Mouse (Mus musculus) heart, embryonic 14.5 days (tissue): ENCODE measurements around the gene Arrb2. TPM values are rescaled to one million over a fixed set of nuclear protein-coding genes. Genes with fewer than 3 reads are reported as not detected.

Experiments used
- ATAC-seq: fragments of 200-750 bp; cut with Nextera tagmentation; 2 replicates; pipeline ENCODE4 v1.8.0; 2017; ENCODE audit warnings: low read depth, moderate TSS enrichment; ENCODE audit not compliant: insufficient number of reproducible peaks, insufficient read depth, low FRiP score
- H3K27ac ChIP-seq, 2 experiments: fragments of 200-500 bp in 1 of 2; fragments of 300-500 bp in 1 of 2; sonication (generic) in 1 of 2; replicated peaks in 1 of 2; 2 replicates each; pipeline ENCODE4 v1.5.1; 2012 to 2014; ENCODE audit warnings: low read depth in 2 of 2, low read length in 2 of 2, control low read depth in 1 of 2, mild to moderate bottlenecking in 1 of 2, mixed read lengths in 1 of 2; ENCODE audit not compliant: control insufficient read depth in 1 of 2, insufficient read depth in 1 of 2
- H3K27me3 ChIP-seq: fragments of 300-500 bp; sonication (generic); 2 replicates; pipeline ENCODE4 v1.6.1; 2014; ENCODE audit warnings: mild to moderate bottlenecking, low read length, control low read depth; ENCODE audit not compliant: control insufficient read depth, insufficient read depth
- H3K36me3 ChIP-seq: fragments of 300-500 bp; sonication (generic); 2 replicates; pipeline ENCODE4 v1.6.1; 2014; ENCODE audit warnings: mild to moderate bottlenecking, control low read depth, low read length, mixed read lengths; ENCODE audit not compliant: control insufficient read depth, insufficient read depth
- H3K4me1 ChIP-seq, 2 experiments: fragments of 200-500 bp in 1 of 2; fragments of 300-500 bp in 1 of 2; sonication (generic) in 1 of 2; 2 replicates each; pipeline ENCODE4 v1.6.1; 2012 to 2014; ENCODE audit warnings: low read length in 2 of 2, control low read depth in 1 of 2, mixed read lengths in 1 of 2; ENCODE audit not compliant: control insufficient read depth in 2 of 2, insufficient read depth in 2 of 2
- H3K4me2 ChIP-seq: fragments of 300-500 bp; sonication (generic); 2 replicates; pipeline ENCODE4 v1.6.1; 2014; ENCODE audit warnings: mild to moderate bottlenecking, low read length
- H3K4me3 ChIP-seq, 2 experiments: fragments of 200-500 bp in 1 of 2; fragments of 300-500 bp in 1 of 2; sonication (generic) in 1 of 2; 2 replicates each; pipeline ENCODE4 v1.5.1; 2012 to 2014; ENCODE audit warnings: low read length in 2 of 2, mild to moderate bottlenecking in 2 of 2, control low read depth in 1 of 2, low read depth in 1 of 2, moderate library complexity in 1 of 2; ENCODE audit not compliant: control insufficient read depth in 1 of 2, insufficient read depth in 1 of 2
- H3K9ac ChIP-seq: fragments of 300-500 bp; sonication (generic); 2 replicates; pipeline ENCODE4 v1.6.1; 2014; ENCODE audit warnings: mild to moderate bottlenecking, low read length
- H3K9me3 ChIP-seq: fragments of 300-500 bp; sonication (generic); 2 replicates; pipeline ENCODE4 v1.6.1; 2016; ENCODE audit warnings: low read length, control low read depth; ENCODE audit not compliant: control insufficient read depth
- WGBS: fragments of 180-500 bp; shearing (Covaris S2); extraction: QIAGEN DNeasy Blood & Tissue Kit; methylation state at CpG from one replicate; pipeline ENCODE4 v1.1.7; 2014; 5-methylcytosine and 5-hydroxymethylcytosine counted together
- polyA plus RNA-seq: library from polyadenylated mRNA; unstranded; fragments of >200 nt; fragmentation: Nextera tagmentation; extraction: Ambion mirVana; gene quantifications from 2 replicates; pipeline ENCODE4 v1.2.1, GENCODE M21; 2014

Gene Arrb2
- polyA plus RNA-seq: 5.4 and 8.6 TPM in 2 replicates

- under 1% methylated on average over 61 of the region's 75 CpGs for WGBS
- Histone ChIP-seq H3K4me2 (peak within 1 kb of the TSS; percentile 93), H3K36me3 (peaks cover 15% of the 10 kb centered on the region), H3K9ac (peak within 1 kb of the TSS; percentile 85), H3K27ac (peak within 1 kb of the TSS; percentile 61 to 67), H3K4me3 (peak within 1 kb of the TSS; percentile 69 to 78), H3K27me3 (no peaks in the 10 kb centered on the region), H3K4me1 (peaks cover 6 to 7% of the 10 kb centered on the region in 2 experiments; a peak in 2 of 4 replicates), H3K9me3 (no peaks in the 10 kb centered on the region)
- ATAC-seq: peak; percentile 94
Observed at GRCm38 (mm10) chr11:70432048-70432894, at the start of gene Arrb2. Gene Arrb2 (plus strand): TSS chr11:70432635.

DNA sequence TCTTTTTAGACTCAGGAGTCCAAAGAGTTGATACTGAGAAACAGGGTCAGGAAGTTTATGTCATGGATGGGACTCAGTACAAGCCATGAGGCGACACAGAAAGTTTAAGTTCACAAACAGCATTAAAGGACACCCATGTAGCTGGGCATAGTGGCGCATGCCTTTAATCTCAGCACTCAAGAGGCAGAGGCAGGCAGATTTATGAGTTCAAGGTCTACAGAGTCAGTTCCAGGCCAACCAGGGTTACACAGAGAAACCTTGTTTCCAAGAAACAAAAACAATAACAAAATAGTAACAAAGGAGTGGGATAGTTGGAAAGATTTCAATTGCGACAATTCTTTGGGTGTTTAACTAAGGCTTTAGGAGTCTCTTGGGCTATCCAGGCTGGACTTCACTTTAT, 48.3 kb upstream of the Arrb2 start:
- WGBS: 85% methylated on average over 3 of the region's 3 CpGs
- no peaks in the 10 kb centered on the region for H3K9me3 ChIP-seq

GRCm38 (mm10) chr11:70387436-70387835, 45.0 kb upstream of the Arrb2 start:
- H3K4me3 ChIP-seq: no peak overlapping the region
- WGBS: 72% methylated on average over 5 of the region's 5 CpGs
- H3K4me1 ChIP-seq: no peaks in the 10 kb centered on the region
- no peaks in the 10 kb centered on the region for H3K9me3 ChIP-seq
- H3K4me2 ChIP-seq: no peak overlapping the region
- H3K9ac ChIP-seq: no peak overlapping the region
- H3K27ac ChIP-seq: no peak overlapping the region
- H3K27me3 ChIP-seq: no peaks in the 10 kb centered on the region
- no peak for ATAC-seq
- H3K36me3 ChIP-seq: peaks cover 29% of the 10 kb centered on the region

More for the DNA sequence above, 48.3 kb upstream of the Arrb2 start:
- no peaks in the 10 kb centered on the region for H3K27me3 ChIP-seq
- H3K36me3 ChIP-seq: peaks cover 14% of the 10 kb centered on the region; the same call in 1 of the 2 replicates
- no peak overlapping the region for H3K4me3 ChIP-seq
- ATAC-seq: no peak
- H3K27ac ChIP-seq: no peak overlapping the region
- no peak overlapping the region for H3K9ac ChIP-seq
- no peak overlapping the region for H3K4me2 ChIP-seq
- peaks cover 4% of the 10 kb centered on the region in 2 experiments; a peak in 3 of 4 replicates for H3K4me1 ChIP-seq

DNA sequence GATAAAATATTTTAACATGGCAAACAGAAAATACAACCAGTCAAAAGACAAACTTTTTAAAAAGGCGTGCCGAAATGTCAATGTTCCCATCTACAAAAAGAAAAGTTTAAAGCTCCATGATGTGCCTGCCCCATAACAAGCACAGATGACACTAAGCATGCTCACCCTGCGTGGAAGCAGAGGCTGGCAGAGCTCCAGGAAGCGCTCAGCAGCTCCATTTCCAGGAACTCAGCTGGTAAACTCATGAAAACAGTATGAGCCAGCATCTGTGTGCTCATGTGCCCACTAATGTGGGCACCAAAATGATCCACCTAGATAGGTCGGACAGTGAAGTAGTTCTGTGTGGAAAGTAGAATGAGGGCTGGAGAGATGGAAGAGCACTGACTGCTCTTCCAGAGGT, 43.0 kb upstream of the Arrb2 start:
- peaks cover 47% of the 10 kb centered on the region for H3K36me3 ChIP-seq

DNA sequence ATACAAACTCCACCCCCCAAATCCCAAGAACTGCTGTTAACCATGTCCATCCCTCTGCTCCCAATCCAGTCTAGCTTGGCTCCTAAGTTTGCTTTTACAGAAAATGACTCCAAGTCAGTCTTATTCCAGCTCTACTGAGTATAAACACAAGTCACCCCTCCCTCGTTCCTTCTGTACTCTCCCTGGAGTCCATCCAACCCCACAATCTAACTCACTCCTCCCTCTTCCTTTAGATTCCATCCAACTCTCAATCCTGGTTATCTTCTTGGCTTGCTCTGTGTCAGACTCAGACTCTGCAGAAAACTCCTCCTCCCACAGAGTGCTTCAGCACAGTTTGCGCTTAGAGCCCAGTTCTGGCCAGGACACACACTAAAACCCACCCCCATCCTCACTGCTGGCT, 28.8 kb upstream of the Arrb2 start:
- WGBS: 55% methylated on average over 2 of the region's 2 CpGs
- H3K27me3 ChIP-seq: no peaks in the 10 kb centered on the region
- peaks cover 56% of the 10 kb centered on the region for H3K36me3 ChIP-seq
- peaks cover under 1 to 19% of the 10 kb centered on the region in 2 experiments; a peak in 3 of 4 replicates for H3K4me1 ChIP-seq
- H3K27ac ChIP-seq: peak overlapping the region; percentile 30 to 65
- H3K9me3 ChIP-seq: no peaks in the 10 kb centered on the region
- H3K4me3 ChIP-seq: no peak overlapping the region
- H3K4me2 ChIP-seq: no peak overlapping the region
- H3K9ac ChIP-seq: no peak overlapping the region
- ATAC-seq: peak; percentile 80

More for the DNA sequence above, 43.0 kb upstream of the Arrb2 start:
- H3K9ac ChIP-seq: no peak overlapping the region
- H3K4me1 ChIP-seq: no peaks in the 10 kb centered on the region
- no peak overlapping the region for H3K27ac ChIP-seq
- no peak overlapping the region for H3K4me3 ChIP-seq
- WGBS: 75% methylated on average over 5 of the region's 5 CpGs
- H3K4me2 ChIP-seq: no peak overlapping the region
- ATAC-seq: no peak
- H3K27me3 ChIP-seq: no peaks in the 10 kb centered on the region
- H3K9me3 ChIP-seq: no peaks in the 10 kb centered on the region

GRCm38 (mm10) chr11:70409594-70410296, 22.7 kb upstream of the Arrb2 start, which contains the start of gene Pelp1:
Gene Pelp1 (minus strand): TSS chr11:70410031.
- H3K4me1 ChIP-seq: peaks cover 2 to 12% of the 10 kb centered on the region in 2 experiments; a peak in 3 of 4 replicates
- ATAC-seq: peak; percentile 94
- H3K4me2 ChIP-seq: peak within 1 kb of the TSS; percentile 83
- peaks cover 8% of the 10 kb centered on the region for H3K36me3 ChIP-seq
- peak within 1 kb of the TSS; percentile 99 for H3K9ac ChIP-seq
- no peaks in the 10 kb centered on the region for H3K9me3 ChIP-seq
- WGBS: under 1% methylated on average over 59 of the region's 59 CpGs
- peak within 1 kb of the TSS; percentile 2 to 65 for H3K27ac ChIP-seq
- H3K27me3 ChIP-seq: no peaks in the 10 kb centered on the region
- peak within 1 kb of the TSS; percentile 90 to 98 for H3K4me3 ChIP-seq

DNA sequence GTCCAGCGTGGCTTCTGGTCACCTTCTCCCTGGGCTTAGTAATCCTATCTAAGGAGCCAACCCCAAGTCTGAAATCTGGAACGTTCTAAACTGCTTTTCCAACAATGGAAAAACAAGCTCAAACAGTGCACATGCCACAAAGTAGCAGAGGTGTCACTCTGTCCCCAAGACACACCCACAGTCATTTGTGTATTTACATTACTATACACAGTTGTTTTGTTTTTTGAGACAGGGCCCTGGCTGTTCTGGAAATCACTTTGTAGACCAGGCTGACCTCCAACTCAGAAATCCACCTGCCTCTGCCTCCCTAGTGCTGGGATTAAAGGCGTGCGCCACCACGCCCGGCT, 22.2 kb upstream of the Arrb2 start:
- peaks cover 5% of the 10 kb centered on the region for H3K36me3 ChIP-seq

More for the DNA sequence above, 22.2 kb upstream of the Arrb2 start:
- H3K27ac ChIP-seq: peak overlapping the region; percentile 2 to 65; a peak in 3 of 4 replicates
- no peaks in the 10 kb centered on the region for H3K27me3 ChIP-seq
- H3K4me1 ChIP-seq: peaks cover 2 to 12% of the 10 kb centered on the region in 2 experiments; a peak in 3 of 4 replicates
- no peaks in the 10 kb centered on the region for H3K9me3 ChIP-seq
- H3K9ac ChIP-seq: peak overlapping the region; percentile 99
- peak overlapping the region; percentile 90 to 98 for H3K4me3 ChIP-seq
- 57% methylated on average over 6 of the region's 6 CpGs for WGBS
- H3K4me2 ChIP-seq: peak overlapping the region; percentile 83
- ATAC-seq: no peak
